Mouse (Mus musculus): ENCODE measurements around the gene Insl6.

The Insl6 gene

GRCm38 (mm10) chr19:29285451-29285869 is 39.7 kb downstream of the Insl6 start:
- DNase-seq (ENCODE audit: low spot score), result no peak

- DNase-seq (ENCODE audit: low spot score), result no peak
These were observed 46.1 kb downstream of the Insl6 start for GRCm38 (mm10) chr19:29278944-29279587.

- DNase-seq (ENCODE audit: low spot score), result no peak
These were observed 48.7 kb downstream of the Insl6 start for GRCm38 (mm10) chr19:29276414-29276813.

- DNase-seq (ENCODE audit: low spot score), result no peak
These were observed 52.9 kb downstream of the Insl6 start for GRCm38 (mm10) chr19:29272011-29272809.

Data from MN1 (cell line).